ENCODE assay signal across 10 mouse cellular contexts in the genomic region with DNA sequence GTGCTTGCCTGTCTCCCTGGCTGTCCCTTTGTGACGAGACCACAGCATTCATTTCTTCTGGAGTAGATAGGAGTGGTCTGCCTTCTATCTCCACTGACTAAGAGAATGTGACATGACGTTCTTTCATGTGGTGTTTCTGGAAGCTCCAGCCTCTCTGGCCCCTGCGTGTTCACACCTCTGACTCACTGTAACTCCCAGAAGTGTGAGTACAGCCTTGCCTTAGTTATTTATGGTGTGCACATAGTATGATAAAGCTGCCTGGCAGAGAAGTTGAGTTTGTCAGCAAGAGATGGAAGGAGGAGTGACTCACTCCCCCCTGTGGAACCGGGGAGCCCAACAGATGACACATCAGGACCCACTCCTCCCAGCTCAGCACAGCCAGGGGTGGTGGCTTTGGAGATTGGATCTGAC. TPM values are rescaled to one million over a fixed set of nuclear protein-coding genes. Genes with fewer than 3 reads are reported as not detected.
DNase-seq lines count a peak whose midpoint lies in the region; ATAC-seq lines count a peak whose summit lies in the region.
"Had no signal": no experiment of that assay in that cellular context is flagged by ENCODE, and none has a peak within 500 bp of the region (broad histone marks: within the 10 kb centered on the region; RNA-seq: fewer than 3 reads in every experiment).

No protein-coding gene starts in this region.

- H3K36me3 ChIP-seq in heart, embryonic 16.5 days (ENCODE audit: control insufficient read depth, insufficient read depth), result no peaks in the 10 kb centered on the region
- H3K36me3 ChIP-seq: embryonic facial prominence, embryonic 12.5 days had no signal

- H3K27ac ChIP-seq in heart, embryonic 16.5 days (ENCODE audit: low read length), result no peak overlapping the region
- H3K27ac ChIP-seq: embryonic facial prominence, embryonic 12.5 days had no signal

- H3K4me2 ChIP-seq in heart, embryonic 16.5 days (ENCODE audit: low read depth, low read length), result no peak overlapping the region
- H3K4me2 ChIP-seq: embryonic facial prominence, embryonic 12.5 days had no signal

- H3K9me3 ChIP-seq in heart, embryonic 16.5 days (replicated peaks; ENCODE audit: control insufficient read depth, low read length), result no peaks in the 10 kb centered on the region
- H3K9me3 ChIP-seq: embryonic facial prominence, embryonic 12.5 days had no signal

- no peaks in the 10 kb centered on the region for H3K27me3 ChIP-seq in heart, embryonic 16.5 days (ENCODE audit: control insufficient read depth, insufficient read depth, low read length)
- H3K27me3 ChIP-seq: embryonic facial prominence, embryonic 12.5 days had no signal

- WGBS in heart, embryonic 16.5 days, result 14% methylated on average over 4 of the region's 4 CpGs

- peaks cover 4% of the 10 kb centered on the region; the same call in 1 of the 2 replicates for H3K4me1 ChIP-seq in heart, embryonic 16.5 days (ENCODE audit: control insufficient read depth, insufficient read depth, low read length)

- H3K9ac ChIP-seq in heart, embryonic 16.5 days (ENCODE audit: low read length), result no peak overlapping the region
- H3K9ac ChIP-seq: embryonic facial prominence, embryonic 12.5 days had no signal

- no peak overlapping the region for H3K4me3 ChIP-seq in heart, embryonic 16.5 days (ENCODE audit: low read length)
- H3K4me3 ChIP-seq: embryonic facial prominence, embryonic 12.5 days had no signal

- DNase-seq in frontal cortex, postnatal 10 days (ENCODE audit: low spot score in 2 of 2), result no peak
- DNase-seq in right cerebral cortex, adult 18-20 months, result peak; percentile 80
- no peak for DNase-seq in right cerebral cortex, postnatal 4 days
- DNase-seq in telencephalon, adult 2 months (ENCODE audit: low read depth, low spot score), result peak; percentile 67
- DNase-seq in retina, embryonic 14.5 days (ENCODE audit: low spot score), result no peak
- DNase-seq in thymus, postnatal 25 days, result no peak
- DNase-seq: kidney, postnatal 14 days had no signal

- peak; percentile 87 for ATAC-seq in frontal cortex, adult (ENCODE audit: low TSS enrichment)
- peak; percentile 59 for ATAC-seq in heart, embryonic 16.5 days (replicated peaks; ENCODE audit: extremely low read depth, insufficient read depth, low FRiP score)

RNA-seq across cellular contexts. Expression of gene Il1rl2, which starts 34.4 kb away (rescaled TPM):
- 5.2 and 5.4 TPM in 2 replicates for polyA plus RNA-seq in heart, embryonic 16.5 days (2015; fragmentation: Nextera tagmentation; extraction: Ambion mirVana)

Comparison
In these comparisons a context has a peak if more than half of its experiments do, and no peak if none do; other contexts are left out.
1. DNase-seq: peak in right cerebral cortex, adult 18-20 months (single experiment) and telencephalon, adult 2 months (single experiment); none in frontal cortex, postnatal 10 days (0 of 2), right cerebral cortex, postnatal 4 days (single experiment), retina, embryonic 14.5 days (single experiment) and thymus, postnatal 25 days (single experiment).